Mouse (Mus musculus) activated CD4-positive, CD25-positive, alpha-beta regulatory T cell (primary cell): Measurements from ENCODE around the gene BC080695. TPM values are rescaled to one million over a fixed set of nuclear protein-coding genes. Genes with fewer than 3 reads are reported as not detected.

ENCODE experiments used
- polyA plus RNA-seq, 2 experiments: library from polyadenylated mRNA; unstranded; fragments of 100-300 nt; shearing (Covaris generic); gene quantifications; one replicate each; pipeline ENCODE4 v1.2.1; 2017

The BC080695 gene
- polyA plus RNA-seq, result under 1 TPM in 1 of 2 experiments, not detected in 1; 0.22 TPM

DNA sequence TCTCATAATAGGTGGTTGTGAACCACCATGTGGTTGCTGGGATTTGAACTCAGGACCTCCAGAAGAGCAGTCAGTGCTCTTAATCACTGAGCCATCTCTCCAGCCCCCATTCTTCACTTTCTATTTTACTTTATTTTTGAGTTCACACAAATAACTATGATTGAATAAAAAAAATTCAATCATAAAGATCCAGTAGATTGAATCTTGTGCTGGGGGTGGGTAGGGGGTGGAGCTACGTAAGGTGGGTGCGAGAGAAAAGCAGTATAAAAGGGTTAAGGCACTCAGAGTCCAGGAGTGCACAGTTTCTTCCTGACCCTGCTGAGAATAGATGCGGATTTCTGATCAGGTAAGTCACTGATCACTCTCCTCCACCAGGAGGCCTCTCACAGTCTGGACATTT lies at the start of gene BC080695, which contains the start of gene Gm13057:
TSS of gene BC080695 (plus strand) at position 301 of the 400 bp plus-strand sequence.
TSS of gene Gm13057 (plus strand) at position 310 of the 400 bp plus-strand sequence.

DNA sequence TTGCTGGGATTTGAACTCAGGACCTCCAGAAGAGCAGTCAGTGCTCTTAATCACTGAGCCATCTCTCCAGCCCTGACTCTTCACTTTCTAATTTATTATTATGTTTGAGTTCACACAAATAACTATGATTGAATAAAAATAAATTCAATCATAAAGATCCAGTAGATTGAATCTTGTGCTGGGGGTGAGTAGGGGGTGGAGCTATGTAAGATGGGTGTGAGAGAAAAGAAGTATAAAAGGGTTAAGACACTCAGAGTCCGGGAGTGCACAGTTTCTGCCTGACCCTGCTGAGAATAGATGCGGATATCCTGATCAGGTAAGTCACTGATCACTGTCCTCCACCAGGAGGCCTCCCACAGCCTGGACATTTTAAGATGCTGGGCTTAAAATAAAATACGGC lies 40.5 kb upstream of the BC080695 start, which contains the start of gene Gm13043:
TSS of gene Gm13043 (plus strand) at position 301 of the 400 bp plus-strand sequence.

DNA sequence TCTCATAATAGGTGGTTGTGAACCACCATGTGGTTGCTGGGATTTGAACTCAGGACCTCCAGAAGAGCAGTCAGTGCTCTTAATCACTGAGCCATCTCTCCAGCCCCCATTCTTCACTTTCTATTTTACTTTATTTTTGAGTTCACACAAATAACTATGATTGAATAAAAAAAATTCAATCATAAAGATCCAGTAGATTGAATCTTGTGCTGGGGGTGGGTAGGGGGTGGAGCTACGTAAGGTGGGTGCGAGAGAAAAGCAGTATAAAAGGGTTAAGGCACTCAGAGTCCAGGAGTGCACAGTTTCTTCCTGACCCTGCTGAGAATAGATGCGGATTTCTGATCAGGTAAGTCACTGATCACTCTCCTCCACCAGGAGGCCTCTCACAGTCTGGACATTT lies 15.8 kb upstream of the BC080695 start, which contains the start of gene Gm13040:
TSS of gene Gm13040 (plus strand) at position 301 of the 400 bp plus-strand sequence.

DNA sequence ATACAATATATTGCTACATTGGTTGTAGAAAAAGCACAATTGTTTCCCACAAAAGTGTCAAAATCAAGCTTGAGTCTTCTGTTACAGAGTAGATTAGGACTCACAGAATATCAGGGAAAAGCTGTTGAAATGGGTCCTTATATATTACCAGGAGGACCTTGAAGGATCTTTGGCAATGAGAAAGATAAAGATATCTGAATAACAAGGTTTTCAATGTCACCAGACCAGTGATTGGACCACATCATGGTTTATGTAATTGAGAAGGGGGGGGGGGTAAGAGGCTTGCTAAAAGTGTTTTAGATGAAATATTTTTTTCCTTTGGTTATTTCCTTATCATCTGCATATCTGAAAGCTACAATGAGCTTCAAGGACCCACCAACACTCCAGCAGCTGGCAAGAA lies 63.2 kb downstream of the BC080695 start, which contains the start of gene Gm13083:
TSS of gene Gm13083 (plus strand) at position 301 of the 400 bp plus-strand sequence.

Other genes starting within 250 kb of the BC080695 start
- gene Lrrc38, start 201.9 kb upstream of the BC080695 start, polyA plus RNA-seq, result not detected
- not detected for gene Pramel1, start 157.3 kb upstream of the BC080695 start, polyA plus RNA-seq
- 10 to 100 TPM; 27.7 to 37.0 TPM for gene Pramef8, start 139.3 kb upstream of the BC080695 start, polyA plus RNA-seq
- not detected for gene Oog4, start 101.4 kb upstream of the BC080695 start, polyA plus RNA-seq
- gene Gm13043, start 40.4 kb upstream of the BC080695 start, polyA plus RNA-seq, result not detected
- gene Gm13040, start 15.7 kb upstream of the BC080695 start, polyA plus RNA-seq, result not detected
- not detected for gene Gm13057, start within 50 bp of the BC080695 start, polyA plus RNA-seq
- under 1 TPM in 1 of 2 experiments, not detected in 1; 0.11 TPM for gene Gm13083, start 63.3 kb downstream of the BC080695 start, polyA plus RNA-seq
- not detected for gene Gm13088, start 105.5 kb downstream of the BC080695 start, polyA plus RNA-seq
- under 1 TPM in 1 of 2 experiments, not detected in 1; 0.12 TPM for gene Gm13089, start 151.0 kb downstream of the BC080695 start, polyA plus RNA-seq
- under 1 TPM in 1 of 2 experiments, not detected in 1; 0.11 TPM for gene Gm13078, start 167.8 kb downstream of the BC080695 start, polyA plus RNA-seq
- gene Gm13023, start 237.7 kb downstream of the BC080695 start, polyA plus RNA-seq, result not detected